Mouse (Mus musculus): ENCODE data around the gene Rab12. TPM values are rescaled to one million over a fixed set of nuclear protein-coding genes. Genes with fewer than 3 reads are reported as not detected.

Rab12 gene
- 99.8 and 105 TPM in 2 replicates for polyA plus RNA-seq (2012; rRNA removed)

GRCm38 (mm10) chr17:66519554-66520553, at the start of gene Rab12:
Gene Rab12, minus strand, starts transcription at chr17:66519729.

GRCm38 (mm10) chr17:66449460-66450341, 69.8 kb downstream of the Rab12 start, which contains the start of gene Mtcl1:
Gene Mtcl1, minus strand, starts transcription at chr17:66449750.

Other genes starting within 250 kb of the Rab12 start
- 21.7 and 24.0 TPM in 2 replicates for gene Mtcl1, start 70.0 kb downstream of the Rab12 start, polyA plus RNA-seq (2012; rRNA removed)
- 0.06 TPM in 1 of 2 replicates, not detected in the other for gene Themis3, start 74.9 kb upstream of the Rab12 start, polyA plus RNA-seq (2012; rRNA removed)

All from central nervous system, embryonic 14 days (tissue).